Mouse (Mus musculus) NIH3T3 (cell line): Measurements from ENCODE around the gene Kpna1.
"Not testable (repeated sequence)": the region's sequence is repeated elsewhere in the genome, so short reads cannot be mapped to it uniquely, and the experiment has no call there.

ENCODE experiments used
- DNase-seq: peaks from one replicate; pipeline ENCODE4 v3.0.0-alpha.2; 2012; ENCODE audit warnings: low read depth

The Kpna1 gene

DNA sequence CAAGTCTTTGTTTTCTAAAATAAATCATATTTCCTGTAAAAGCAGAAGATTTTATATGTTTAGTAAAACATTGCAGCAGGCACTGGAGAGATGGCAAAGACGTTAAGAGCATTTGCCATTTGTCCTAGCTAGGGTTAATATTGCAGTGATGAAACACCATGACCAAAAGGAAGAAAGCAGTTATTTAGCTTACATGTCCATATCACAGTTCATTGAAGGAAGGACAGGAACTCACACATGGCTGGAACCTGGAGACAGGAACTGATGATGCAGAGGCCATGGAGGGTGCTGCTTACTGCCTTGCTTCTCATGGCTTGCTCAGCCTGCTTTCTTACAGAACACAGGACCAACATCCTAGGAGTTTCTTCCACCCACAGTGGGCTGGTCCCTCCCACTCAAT lies 13.8 kb downstream of the Kpna1 start:
- DNase-seq, result no peak

- DNase-seq, result no peak
Observed at GRCm38 (mm10) chr16:35993316-35993715, 14.8 kb downstream of the Kpna1 start.

DNA sequence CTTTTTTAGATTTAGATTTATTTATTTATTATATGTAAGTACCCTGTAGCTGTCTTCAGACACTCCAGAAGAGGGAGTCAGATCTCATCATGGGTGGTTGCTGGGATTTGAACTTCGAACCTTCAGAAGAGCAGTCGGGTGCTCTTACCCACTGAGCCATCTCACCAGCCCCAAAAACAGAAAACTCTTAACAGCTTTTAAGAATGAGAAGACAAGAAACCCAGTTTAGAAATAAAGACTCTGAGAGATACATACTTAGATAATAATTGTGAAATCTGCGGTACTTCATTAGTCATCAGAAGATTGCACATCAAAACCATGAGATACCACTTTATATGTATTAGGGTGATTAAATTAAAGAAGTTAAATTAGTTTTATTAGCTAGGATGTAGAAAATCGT lies 20.3 kb downstream of the Kpna1 start:
- not testable (repeated sequence) for DNase-seq

DNA sequence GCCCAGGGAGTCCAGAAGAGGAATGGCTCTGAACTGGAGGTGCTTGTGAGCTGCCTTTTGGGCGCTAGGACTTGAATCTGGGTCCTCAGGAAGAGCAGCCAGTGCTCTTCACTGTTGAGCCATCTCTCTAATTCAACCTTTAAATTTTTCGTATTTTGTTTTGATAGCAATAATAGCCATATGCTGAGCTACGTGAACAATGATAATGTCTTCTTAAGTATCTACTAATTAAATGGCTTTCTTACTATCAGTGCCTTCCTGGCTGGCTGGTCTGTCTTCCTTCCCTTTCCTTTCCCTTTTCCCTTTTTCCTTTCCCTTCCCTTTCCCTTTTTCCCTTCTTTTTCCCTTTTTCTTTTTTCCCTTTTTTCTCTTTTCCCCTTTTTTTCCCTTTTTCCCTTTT lies 29.8 kb downstream of the Kpna1 start:
- no peak for DNase-seq

DNA sequence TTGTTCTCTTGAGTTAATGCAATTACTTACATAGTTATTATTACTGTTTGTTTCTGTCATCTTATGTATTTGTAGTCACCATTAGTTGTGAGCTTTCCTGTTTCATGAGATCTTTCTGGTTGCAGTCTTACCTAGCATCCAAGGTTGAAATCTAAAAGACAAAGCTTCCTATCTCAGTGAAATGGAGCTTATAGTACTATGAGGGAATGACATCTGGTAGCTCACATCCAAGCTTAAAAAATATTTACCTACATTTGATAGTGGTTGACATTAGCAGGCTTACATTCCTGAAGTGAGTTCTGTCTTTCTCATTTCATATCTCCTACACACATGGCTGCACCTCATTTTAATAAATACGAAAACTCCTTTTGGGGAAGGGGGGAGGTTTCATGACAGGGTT lies 37.8 kb downstream of the Kpna1 start:
- no peak for DNase-seq

DNA sequence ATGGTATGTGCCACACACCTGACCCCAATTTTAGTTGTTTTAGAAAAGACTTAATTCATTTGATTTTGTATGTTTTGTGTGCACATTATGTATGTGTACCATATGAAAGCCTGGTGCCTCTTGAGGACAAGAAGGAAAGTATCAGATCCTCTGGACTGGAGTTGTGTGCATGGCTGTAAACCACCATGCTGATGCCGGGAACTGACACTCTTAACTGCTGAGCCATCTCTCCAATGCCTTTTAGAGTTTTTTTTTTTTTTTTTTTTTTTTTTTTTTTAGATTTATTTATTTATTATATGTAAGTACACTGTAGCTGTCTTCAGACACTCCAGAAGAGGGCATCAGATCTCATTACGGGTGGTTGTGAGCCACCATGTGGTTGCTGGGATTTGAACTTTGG lies 49.6 kb downstream of the Kpna1 start:
- DNase-seq, result not testable (repeated sequence)

GRCm38 (mm10) chr16:36040640-36041624 lies 62.4 kb downstream of the Kpna1 start, which contains the start of gene Wdr5b:
Gene Wdr5b (plus strand): TSS chr16:36041190.
- DNase-seq, result peak; percentile 97

GRCm38 (mm10) chr16:36041625-36042020 lies 63.1 kb downstream of the Kpna1 start:
- no peak for DNase-seq

DNA sequence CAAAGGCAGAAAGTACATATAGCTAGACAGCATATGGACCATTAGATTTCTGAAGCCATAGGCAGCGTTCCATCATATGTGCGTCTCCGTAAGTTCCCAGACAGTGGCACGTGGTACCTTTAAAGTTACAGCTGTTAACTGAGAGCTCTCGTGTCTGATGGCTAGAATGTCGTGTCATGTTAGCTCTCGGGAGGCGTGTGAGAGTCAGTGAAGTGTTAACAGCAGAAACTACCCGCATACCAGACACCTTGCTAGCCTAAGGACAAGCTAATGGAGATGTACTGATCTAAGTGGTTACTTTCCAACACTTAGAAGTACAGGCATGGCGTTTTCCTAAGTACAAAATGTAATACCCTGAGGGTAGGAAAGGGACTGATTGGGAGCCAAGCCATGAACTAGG lies 64.5 kb downstream of the Kpna1 start:
- no peak for DNase-seq

- DNase-seq, result no peak
Observed at GRCm38 (mm10) chr16:36043964-36044363, 65.4 kb downstream of the Kpna1 start.

DNA sequence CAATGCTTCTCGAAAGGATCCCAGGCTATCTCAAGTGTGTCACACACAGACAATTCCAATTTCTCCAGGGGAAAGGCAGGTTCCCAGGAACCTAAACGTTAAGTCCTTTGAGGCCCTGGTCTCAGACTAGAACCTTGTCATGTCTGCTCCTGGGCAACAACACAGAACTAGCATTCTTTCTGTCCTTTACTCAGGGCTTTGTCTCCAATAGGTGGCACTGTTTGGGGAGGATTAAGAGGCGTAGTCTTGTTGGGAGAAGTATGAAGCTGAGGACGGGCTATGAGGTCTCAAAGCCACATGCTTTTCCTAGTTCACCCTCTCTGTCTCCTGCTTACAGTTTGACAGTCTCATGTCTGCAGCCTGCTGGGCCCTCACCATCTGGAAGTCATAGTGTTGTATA lies 69.0 kb downstream of the Kpna1 start:
- no peak for DNase-seq

GRCm38 (mm10) chr16:36051491-36051890 lies 72.9 kb downstream of the Kpna1 start:
- no peak for DNase-seq

- DNase-seq, result no peak
Observed at GRCm38 (mm10) chr16:36053524-36054275, 75.2 kb downstream of the Kpna1 start.

GRCm38 (mm10) chr16:36054920-36055319 lies 76.4 kb downstream of the Kpna1 start:
- DNase-seq, result no peak

GRCm38 (mm10) chr16:36056416-36056815 lies 77.9 kb downstream of the Kpna1 start:
- DNase-seq, result no peak

GRCm38 (mm10) chr16:36057933-36058475 lies 79.5 kb downstream of the Kpna1 start:
- no peak for DNase-seq

- not testable (repeated sequence) for DNase-seq
Observed at GRCm38 (mm10) chr16:36062534-36062933, 84.0 kb downstream of the Kpna1 start.

DNA sequence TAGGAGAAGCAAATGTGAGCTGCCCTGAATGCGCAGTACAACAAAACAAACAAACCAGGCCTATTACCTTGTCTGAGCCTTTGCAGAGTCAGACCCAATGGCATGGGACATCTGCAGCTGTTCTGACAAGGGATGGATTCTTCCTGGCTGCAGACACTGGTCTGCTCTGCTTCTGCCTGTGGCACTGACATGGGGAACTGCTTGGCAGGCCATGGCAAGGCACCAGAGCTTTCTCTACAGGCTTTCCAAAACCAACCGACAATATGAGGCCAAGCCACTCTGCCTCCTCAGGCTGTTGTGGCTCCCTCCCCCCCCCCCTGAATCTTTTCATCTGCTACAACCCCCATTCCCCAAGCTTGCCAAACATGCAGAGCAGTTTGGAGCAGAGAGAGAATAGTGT lies 84.8 kb downstream of the Kpna1 start:
- DNase-seq, result no peak

DNA sequence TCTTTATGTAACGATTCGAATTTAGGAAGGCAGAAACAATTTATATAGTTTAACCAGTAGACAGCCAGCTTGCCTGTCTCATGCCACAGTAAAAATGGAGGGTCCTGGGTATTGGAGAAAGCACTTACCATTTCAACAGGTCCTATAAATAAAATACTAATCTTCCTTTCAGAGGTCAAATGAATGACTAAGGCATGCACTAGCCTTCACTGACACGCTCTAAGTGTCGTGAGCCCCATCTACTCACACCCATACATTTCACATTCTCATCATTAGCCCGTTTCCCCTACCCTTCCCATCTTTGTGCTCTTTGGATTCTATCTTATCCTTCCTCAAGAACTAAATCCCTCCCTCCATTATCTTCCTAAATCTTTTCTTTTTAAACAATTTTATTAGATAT lies 86.4 kb downstream of the Kpna1 start:
- DNase-seq, result no peak

DNA sequence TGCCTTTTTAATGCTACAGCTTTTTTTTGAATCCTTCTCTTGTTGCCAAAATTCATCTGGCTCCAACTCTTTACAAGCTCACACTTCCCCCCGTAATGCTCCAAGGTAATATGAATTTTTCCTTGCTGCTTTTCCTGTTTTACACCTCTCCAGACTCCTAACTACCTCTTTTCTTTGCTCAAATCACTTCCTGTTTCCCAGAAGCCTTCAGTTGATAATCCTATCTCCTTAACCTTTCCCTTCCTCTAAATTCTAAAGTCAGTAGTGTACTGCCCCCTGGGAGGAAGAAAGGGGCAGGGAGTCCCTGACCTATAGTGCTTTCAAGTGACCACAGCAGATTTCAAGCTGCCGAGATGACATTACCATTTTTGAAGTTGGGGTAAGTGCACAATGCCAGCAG lies 89.1 kb downstream of the Kpna1 start:
- DNase-seq, result no peak

DNA sequence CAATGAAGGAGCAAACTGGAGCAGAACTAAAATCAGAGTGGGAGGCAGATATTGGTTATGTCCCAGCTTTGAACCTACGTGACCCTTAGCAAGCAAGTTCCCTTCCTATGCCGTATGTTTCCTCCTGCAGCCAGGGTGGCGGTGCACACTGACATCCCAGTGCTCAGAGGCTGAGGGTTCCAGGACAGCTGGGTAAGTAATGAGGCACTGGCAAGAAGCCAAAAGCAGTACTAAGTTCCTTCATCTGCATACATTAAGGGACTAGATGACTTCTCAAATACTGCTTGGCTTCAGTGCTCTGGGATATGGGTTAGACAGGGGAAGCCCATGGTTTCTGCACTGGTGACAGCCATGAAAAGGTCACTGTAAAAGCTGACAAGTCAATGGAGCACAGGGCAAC lies 89.8 kb downstream of the Kpna1 start:
- DNase-seq, result no peak

GRCm38 (mm10) chr16:36069819-36070575 lies 91.4 kb downstream of the Kpna1 start:
- DNase-seq, result peak; percentile 29
